Mouse (Mus musculus) WW6 (cell line): Measurements from ENCODE around the gene Tesc.

Source experiments
- DNase-seq: peaks from one replicate; pipeline ENCODE4 v3.0.0-alpha.2; 2013; ENCODE audit warnings: low read depth, low spot score

Gene Tesc

DNA sequence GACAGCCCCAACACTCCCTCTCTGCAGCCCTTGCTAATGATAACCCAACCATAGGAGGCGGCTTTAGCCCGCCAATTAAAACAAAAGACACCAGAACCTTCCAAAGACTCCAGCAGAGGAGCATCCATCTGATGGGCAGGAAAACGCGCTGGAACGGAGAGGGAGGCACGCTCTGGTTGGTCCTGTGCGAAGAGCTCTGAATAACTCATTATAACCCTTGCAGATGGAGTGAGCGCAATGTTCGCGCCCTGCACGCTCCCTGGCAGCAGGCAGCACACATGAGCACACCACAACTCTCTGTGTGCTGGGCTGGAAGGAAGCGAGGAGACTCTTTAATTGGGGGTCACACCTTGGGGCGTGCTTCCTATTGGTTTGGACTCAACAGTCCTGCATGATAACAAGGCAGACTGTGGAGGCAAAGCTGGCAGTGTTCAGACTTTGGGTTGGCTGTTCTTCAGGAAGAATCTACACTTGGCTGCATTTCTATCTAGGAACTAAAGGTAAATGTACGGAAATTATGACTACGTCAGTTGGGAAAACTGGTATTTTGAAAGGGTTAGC, 45.8 kb downstream of the Tesc start:
- no peak for DNase-seq

DNA sequence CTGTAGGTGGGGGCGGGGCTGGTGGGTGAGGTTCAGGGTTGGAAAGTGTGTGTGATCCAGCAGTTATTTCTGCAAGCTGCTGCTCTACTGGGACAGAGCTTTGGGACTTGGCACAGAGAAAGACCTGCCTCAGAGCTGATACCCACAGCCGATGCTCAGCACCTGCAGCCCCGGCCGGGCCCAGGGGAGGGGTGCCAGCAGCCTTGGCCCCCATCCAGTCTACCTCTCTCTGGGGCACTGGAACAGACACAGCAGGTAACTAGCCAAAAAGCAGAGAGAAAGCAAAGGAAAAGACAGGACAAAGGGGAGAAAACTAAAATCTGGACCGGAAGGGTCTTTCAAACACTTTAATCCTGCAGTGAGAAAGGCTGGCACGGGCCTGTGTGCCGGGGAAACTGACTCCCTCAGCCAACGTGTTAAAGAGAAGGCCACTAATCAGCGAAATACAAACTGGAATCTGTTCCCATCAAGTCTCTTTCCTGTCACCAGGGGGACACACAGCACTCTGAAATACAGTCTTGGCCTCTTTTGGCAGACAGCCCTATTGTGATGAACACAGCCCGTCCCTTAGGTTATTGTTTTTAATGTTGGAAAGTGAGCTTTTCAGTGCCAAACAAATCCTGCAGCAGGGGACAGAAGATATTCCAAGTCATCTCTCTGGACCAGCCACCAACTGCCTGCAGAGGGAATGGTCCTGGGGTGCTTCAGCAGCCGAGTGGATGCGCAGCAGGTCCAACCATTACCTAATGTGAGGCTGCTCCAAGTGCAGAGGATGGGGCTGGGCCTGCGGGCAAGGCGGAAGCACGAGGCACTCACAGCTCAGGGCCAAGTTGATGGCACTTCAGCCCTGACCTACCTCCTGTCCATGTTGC, 49.4 kb downstream of the Tesc start:
- DNase-seq = no peak

DNA sequence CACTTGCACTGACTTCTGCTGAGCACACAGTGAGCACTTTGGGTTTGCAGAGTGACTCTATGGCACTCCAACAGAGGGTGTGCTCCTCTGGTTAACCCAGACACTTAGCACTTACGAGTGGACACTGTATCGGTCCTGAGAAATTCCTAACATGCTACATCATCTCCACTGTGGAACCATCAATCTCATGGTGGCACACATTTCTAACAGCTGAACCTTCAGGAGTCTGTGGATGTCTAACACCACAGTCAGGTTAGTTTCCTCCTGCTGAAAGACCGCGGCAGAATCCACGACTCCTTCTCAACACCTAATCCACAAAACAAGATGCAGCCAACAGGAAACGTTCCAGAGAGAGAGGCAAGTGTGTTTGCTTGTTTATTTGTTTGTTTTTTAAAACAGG, 51.0 kb downstream of the Tesc start:
- DNase-seq = no peak

DNA sequence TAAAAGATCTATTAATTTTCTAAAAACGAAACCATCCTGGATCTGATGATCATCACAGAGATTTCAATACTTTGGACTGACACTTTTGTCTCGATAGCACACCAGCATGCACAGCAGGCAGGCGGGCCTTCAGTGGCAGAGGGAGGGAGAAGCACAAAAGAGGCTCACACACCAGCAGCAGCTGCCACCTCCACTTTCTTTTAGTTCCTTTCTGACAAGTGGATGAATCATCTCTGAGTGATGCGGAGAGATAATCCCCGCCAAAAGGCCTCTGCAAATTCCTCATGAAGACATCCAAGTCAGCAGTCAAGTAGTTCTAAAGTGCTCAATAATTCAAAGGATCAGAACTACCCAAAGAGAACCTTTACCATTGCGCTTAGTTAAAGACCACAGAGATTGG, 51.8 kb downstream of the Tesc start:
- no peak for DNase-seq

DNA sequence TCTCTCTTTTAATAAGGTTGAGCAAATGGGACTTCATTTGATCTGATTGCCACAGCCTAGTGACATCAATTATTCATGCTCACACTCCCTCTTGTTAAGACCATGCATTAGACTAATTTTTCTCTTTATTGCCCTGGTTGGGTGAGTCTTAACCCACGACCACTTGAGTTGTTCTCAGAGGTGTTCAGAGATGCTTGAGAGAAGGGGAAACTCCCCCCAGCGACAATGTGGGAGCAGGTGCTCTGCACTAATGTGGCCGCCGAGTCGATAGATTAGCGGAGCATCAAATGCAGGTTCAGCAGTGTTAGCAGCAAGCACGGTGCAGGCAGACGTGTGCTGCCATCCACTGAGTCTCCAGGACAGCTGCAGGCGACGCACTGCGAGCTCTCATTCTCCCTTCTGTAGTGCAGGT, 52.3 kb downstream of the Tesc start:
- DNase-seq = no peak

DNA sequence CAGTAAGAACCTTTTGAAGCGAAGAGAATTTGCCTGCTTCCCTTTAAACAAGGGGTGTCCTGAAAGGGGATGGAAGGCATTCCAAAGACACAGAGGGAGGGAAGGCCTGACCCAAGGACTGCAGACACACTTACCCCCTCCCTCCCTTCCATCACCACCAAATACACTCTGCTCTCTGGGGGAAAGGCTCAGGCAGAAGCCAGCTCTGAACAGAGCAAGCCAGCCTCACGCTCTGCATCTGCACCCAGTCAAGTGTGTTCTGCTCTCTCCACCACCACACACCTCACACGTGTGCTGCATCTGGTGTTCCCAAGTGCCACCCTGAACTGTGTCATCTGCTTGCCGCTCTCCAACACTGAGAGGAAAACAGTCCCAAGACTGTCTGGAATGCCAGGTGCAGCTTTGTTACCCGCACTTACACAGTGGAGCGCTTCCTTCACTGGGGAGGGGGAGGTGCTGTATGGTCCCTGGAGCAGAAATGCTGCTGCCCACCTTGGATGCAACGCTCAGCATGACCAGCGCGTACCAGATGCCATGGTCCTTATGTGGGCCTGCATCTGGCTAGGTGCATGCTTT, 53.9 kb downstream of the Tesc start:
- no peak for DNase-seq

DNA sequence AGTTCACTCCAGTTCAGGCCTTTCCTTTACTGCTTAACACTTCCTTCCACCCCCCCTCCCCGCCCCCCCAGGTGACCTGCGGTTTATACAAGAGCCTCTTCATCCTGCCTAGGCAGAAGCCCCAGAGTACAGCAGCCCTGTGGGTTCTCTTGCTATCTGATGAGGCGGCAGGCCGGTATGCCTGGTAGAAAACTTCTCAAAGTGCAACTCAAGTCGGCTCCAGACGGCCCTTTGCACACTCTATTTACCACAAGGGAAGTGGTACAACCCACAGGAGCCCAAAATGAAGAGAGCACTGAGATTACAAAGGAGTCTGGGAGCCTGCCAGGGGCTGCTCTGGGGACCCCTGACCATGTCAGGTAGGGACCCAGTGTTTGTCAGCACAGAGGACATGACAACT, 54.5 kb downstream of the Tesc start:
- DNase-seq = no peak

DNA sequence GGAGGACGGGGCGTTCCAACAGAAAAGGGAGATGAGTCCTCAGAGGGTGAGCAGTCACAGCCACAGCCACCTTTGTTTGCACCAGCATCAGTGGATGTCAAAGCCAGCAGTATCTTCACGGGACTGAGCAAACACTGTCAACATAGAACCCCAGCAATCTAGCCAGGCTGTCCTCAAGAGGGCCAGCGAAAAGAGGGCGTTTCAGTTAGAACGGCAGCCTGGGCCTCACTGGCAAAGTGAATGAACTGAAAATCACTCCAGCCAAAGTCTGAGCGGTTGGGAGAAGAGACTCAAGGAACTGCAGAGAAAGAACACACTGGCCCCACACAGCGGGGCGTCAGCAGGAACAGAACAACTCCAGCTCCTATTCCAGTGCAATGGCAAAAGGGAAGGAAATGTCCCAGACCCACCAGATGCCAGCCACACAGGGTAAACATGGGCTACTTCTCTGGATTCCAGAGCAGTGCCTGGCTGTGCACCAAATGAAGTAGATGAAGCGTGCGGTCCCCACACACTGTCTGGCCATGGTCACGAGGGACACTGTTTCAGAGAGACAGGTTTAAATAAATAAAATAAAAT, 55.6 kb downstream of the Tesc start:
- no peak for DNase-seq

DNA sequence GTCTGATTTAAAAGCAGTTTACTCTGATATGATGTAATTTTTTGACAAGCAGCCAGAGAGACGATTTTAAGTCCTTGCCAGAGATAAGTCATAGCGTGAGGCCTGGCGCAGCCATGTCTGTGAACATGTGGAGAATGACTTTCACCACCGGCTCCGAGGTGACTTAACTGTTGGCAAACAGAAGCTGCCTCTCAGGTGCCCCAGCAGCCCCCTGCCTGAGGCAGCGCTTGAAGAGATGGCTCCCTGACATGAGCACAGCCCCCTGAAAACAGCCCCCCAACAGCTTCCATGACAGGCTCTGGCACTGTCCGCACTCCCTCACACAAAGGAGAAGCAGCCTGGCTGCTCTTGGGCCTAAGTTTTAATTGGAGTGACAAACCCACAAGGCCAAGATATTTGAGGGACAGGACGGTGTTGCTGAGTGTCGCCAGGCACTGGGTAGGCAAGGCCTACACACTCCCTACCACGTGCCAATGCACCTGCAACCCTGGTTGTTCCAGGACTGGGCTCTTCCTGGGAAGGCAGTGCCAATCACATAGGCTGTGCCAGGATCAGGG, 56.7 kb downstream of the Tesc start:
- no peak for DNase-seq

DNA sequence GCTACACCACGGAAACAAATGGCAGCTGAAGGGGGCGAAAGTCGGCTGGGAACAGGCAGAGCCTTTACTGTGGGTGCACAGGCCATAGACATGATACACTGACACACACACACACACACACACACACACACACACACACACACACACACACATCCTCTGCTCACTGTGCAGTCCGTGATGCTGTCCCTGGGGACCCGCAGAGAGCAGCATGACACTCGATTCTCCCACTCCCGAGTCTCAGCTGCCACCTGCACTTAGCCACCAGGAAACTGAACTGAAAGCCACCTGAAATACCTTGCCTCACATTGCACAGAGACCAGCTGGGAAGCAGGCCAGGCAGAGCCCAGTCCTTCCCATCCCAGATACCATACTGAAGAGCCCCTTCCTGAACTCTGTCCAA, 57.8 kb downstream of the Tesc start:
- no peak for DNase-seq

DNA sequence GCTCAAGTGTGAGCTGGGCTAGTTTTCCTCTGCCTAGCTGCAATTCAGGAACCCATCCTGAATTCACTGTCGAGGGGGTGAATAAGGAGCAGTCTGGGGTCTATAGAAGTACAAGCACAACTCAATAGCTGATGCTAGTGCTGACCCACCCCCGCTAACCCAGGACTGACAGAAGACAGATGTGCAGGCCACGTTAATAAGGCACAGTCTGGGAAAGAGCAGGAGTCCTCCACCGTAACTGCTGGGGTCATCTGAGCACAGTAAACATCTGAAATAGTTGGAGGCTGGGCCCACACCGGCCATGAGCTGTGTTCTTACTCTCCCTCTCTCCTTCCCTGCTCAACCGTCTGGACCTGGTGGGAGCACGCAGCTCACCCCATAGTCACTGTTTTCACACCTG, 59.4 kb downstream of the Tesc start:
- DNase-seq = no peak

DNA sequence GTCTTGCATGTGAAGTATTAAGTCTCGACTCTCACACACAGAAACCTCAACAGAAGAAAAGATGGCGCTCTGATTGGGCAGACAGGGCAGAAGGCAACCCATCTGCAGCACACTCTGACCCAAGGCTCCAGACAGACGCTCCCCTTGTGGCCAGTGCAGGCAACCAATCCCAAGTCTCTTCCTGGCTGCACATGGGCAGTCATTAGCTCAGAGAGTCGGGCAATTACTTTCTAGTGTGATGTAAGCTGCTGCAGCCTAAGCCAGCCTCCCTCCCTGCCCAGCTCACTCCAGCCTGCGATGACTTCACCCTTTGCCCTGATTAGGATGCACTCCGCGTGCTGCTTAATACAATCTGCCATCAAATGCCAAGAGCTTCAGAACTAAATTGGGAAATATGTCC, 61.6 kb downstream of the Tesc start:
- DNase-seq = no peak

DNA sequence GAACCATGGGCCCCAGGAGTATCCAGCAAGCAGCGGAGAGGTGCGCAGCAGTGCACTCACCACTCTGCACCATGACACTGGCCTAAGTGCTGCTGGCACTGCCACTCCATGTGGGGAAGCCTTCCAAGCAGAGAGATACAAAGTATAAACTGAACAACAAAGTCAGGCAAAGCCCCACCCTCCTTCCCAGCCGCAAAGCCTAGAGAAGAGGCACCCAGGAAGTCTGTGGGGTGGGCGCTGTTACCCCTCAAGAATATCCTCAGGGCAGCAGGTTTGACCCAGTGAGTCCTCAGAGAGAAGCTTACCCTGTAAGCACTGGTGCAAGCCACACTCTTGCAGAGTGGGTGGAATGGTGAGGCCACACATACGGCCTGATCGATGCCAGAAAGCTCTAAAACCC, 62.6 kb downstream of the Tesc start:
- no peak for DNase-seq

DNA sequence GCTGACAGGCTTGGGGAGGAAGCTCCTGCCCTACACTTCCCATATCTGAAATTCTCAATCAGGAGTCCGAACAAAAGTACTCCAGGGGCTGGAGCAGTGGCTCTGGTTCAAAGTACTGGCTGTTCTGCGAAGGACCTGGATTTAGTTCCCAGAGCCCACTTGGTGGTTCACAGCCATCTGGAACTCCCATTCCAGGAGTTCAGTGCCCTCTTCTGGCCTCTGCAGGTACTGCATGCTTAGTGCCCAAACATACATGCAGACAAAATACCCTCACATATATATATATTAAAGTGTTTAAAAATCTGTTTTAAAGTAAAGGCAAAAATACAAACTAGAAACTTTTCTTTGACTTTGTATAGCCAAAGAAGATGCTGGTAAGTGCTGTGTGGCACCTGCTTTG, 63.3 kb downstream of the Tesc start:
- DNase-seq = peak; percentile 31

DNA sequence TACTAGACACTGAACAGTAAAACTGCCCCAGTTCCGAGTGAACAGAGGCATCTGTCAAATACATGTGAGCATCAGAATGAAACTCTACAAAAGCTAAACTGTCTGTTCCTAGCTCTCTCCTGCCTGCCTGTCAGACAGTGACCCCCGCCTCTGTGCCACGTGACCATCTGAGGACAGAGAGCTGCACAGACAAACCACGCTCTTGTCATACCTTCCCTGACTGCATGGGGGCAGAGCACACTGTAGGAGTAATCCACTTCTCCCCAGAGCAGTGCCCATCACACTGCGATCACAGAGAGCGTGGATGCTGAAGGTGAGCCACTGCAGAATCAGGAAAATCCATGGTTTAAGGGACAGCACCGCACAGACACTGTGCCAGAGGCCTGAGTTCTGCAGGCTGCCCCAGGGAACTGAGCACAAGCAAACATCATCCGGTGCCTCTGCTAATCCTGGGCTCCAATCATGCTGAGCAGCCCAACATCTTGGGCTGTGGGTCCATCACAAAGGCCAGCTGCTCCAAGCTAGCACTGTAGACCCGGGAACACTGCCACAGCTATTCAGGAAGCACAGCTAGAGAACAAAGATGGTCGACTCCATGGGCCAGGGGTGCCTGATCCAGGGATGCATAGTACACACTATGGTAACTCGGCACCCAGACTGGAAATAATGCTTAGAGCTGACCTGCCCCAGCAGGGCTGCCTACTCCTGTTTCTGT, 65.9 kb downstream of the Tesc start:
- DNase-seq = peak; percentile 16

DNA sequence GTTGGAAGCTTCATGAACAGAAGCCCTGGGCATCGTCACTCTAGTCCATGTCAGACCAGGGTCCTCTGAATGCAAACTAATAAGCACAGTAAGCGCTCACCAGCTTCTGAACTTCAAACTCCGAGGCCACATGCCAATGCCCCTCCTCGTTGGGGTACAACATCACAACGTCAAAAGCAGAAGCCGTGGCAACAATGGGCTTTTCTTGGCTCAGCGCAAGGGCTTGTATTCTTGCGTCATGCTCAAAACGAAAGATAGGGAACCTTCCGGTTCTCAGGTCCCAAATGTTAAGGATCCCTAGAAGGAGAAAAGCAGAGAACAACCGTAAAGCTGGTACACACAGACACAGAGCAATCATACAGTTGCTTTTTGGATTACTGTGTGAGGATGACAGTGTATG, 67.9 kb downstream of the Tesc start:
- no peak for DNase-seq

DNA sequence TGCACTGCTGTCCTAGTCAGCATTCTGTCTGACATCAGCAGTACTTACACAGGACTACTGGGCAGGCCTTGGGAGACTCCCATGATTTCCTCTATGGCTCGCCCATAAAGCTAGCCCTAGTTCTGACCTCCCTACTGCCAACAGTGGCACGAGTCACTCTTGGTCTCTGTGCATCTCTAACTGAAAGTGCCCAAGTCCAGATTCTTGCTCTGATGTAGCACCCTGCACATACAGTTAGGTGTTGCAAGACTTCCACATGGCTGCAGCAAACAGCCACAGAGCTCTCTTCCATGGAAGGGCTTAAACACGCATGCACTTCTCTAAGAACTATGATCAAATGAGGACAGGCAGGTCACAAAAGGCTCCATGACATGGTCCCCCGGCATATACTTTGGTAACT, 68.3 kb downstream of the Tesc start:
- DNase-seq = no peak

DNA sequence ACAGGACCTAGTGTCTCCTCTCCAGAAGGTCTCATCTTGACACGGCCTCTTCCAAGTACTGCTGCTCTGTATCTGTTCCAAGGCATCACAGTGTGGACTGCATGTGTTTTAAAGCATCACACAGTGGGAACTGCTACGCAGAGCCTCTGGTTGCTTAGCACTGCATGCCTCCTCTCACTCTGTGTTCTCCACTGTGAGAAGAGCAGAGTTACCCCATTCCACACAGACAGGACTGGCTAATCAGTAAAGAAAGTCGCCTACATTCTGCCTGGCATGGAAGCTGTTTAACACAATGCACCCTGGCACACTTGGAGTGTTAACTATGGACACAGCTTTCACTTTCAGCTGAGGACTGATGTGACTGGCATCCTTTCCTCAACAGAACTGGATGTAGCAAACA, 68.8 kb downstream of the Tesc start:
- DNase-seq = no peak

DNA sequence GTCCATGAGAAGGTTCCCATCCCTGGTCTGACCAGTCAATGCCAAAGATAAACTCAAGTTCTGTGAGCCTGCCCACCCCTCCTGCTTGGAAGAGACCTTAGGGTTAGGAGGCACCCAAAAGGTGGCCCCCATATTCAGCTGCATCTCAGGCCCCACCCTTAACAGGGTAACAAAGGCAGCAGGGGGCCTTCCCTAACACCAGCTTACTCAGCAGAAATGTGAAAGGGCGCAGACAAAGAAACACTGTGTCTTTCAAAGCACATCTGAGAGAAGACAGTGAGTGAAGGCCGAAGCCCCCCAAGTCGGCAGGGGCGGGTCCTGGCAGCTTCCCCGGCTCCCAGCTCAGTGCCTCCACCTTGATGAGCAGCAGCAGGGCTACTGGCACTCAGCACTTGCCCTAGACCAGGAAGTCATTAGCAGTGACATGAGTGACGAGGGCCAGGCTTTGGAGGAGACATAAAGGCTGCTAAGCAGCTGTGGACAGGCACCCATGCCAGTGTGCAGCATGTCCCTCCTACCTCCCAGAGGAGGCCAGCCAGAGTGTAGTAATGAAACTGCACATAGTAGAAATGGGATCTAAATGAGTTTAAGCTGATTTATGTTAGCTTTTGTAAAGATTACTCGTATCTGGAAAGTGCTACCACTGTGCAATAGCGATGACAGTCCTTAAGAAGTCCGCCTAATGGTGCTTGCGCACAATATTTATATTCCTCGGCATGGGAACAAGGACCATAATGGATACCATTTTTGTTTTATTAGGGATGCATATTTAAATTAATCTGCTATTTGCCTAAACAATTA, 71.7 kb downstream of the Tesc start:
- DNase-seq = no peak

DNA sequence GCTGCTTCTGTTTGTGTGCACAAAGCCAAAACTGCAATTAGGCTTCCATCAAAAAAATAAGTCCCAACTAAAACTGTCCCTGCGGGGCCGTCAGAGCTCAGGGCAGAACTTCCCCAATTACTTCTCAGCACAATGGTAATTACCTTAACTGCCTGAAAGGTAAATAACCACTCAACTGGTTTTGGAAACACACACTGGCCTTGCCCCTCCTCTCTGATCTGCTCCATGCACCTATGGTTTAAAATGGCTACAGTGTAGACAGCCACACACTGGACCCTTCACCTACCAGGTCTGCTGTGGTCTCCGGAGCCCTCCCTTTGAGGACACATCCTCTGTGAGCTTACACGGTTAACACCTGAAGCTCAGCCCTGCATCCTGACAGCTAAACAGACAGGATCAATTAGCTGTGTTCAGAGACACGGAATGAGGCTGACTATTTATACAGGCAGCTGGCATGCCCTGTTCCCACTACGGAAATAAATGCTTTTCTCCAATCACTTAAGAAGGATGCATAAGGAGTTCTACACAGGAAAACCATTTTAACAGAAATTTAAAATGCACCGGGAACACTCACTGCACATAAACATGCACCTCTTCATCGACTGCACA, 72.4 kb downstream of the Tesc start:
- no peak for DNase-seq

DNA sequence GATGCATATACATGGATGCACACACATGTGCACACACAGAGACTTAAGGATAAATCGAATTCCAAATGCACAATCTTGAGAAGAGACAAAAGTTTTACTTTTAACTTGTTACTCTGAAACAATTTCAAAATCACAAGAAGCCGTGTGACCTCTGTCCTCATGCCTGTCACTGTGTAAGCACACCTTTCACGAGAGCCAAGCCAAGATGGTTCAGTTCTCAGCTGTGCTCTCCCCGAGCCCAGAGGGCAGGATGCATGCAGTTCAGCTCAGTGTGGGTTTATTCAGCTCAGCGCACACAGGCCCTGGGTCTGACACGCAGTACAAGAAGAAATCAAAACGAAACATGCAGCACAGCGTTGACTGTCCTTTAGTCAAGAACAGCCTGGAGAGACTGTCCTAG, 78.0 kb downstream of the Tesc start:
- no peak for DNase-seq
